Mouse (Mus musculus) frontal cortex, adult 2 months (tissue): ENCODE measurements at regions not wholly inside any gene's neighbourhood (a gene's known extent, or its start where the extent isn't known, plus 50 kb on each side); places are given as distances from the start of the nearest gene placed in this dataset.

Source experiments
- DNase-seq, 2 experiments: peaks; one replicate each; pipeline ENCODE4 v3.0.0; 2022; ENCODE audit warnings: low spot score in 1 of 2; ENCODE audit errors: extremely low spot score in 1 of 2

DNA sequence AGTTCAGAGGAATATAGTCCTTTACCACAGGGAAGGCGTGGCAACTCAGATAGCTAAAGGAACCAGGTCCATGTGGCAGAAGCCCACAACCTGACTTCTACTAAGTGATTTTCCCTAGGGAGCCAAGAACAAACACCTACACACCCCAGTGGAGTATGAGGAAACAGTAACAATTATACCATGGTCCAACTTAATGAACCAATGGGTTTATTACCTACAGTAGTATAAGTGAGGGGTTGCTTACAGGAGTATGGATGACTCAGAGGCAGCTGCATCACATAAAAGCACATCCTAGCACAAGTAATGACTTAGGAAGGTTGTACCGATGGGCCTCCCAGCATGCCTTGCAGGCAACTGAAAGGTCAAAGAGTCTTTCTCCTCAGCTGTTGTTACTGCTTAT is 98.7 kb upstream of the Cul1 start:
- no peak for DNase-seq

DNA sequence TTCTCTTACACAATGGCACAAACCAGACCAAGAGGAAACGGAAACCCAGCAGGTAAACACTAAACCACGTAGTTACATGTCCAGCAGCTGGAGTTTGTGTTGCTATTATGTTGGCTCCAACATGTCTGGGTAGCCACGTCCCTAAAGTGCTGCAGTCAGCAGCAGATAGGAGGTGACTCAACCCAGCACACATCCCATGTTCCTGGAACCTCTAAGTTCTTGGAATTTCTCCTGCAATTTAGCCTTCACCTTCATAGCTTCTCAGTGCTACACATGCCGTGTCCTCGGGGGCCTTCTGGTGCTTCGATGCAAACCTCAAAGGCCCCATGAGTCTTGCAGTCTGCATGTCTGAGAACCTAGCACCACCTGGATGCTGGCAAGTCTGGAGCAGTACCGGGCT is 97.7 kb upstream of the Cul1 start:
- DNase-seq = no peak

GRCm38 (mm10) chr6:47356500-47356899 is 96.7 kb upstream of the Cul1 start:
- DNase-seq = no peak

GRCm38 (mm10) chr6:47358686-47359085 is 94.5 kb upstream of the Cul1 start:
- DNase-seq = peak in 1 of 2 experiments; percentile 59

DNA sequence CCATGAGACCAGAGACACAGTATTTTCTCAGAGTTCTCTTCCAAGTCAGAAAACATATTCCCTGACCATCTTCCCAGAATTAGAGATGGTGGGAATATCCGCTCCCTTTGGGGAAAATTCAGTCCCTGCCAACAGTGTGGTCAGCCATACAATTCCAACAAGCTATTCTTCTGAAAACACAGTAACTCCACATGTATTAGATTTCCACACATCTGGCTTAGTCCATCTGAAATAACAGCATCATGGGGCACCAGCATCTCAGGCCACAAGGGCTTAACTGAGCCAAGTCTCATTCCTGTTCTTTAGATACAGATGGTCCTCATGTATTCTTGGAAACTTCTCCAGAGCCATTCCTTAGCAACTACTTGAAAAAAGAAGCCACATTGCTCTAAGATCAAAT is 89.2 kb upstream of the Cul1 start:
- no peak for DNase-seq

GRCm38 (mm10) chr6:47364556-47364955 is 88.6 kb upstream of the Cul1 start:
- no peak for DNase-seq

- DNase-seq = no peak
These were observed 87.2 kb upstream of the Cul1 start for GRCm38 (mm10) chr6:47365651-47366645.

DNA sequence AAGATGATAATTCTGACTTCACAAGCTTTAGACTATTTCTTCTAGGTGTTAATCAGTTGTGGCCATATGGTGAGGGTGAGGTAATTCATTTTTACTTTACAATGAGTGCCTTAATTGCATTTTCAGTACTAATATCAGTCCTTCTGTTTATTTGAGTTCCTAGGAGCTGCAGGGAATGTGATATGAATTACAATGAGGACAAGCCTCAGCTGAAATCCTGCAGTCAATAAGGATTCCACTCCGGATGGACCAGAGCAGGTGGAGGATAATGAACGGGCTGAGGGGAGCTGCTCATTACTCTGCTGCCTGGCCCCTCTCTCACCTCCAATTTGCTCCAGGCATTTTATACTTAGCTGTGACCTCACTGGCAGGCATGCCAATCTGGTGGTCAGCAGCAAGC is 85.7 kb upstream of the Cul1 start:
- DNase-seq = no peak

GRCm38 (mm10) chr6:47375705-47376104 is 77.5 kb upstream of the Cul1 start:
- no peak for DNase-seq

- no peak for DNase-seq
These were observed 71.7 kb upstream of the Cul1 start for GRCm38 (mm10) chr6:47381451-47381850.

DNA sequence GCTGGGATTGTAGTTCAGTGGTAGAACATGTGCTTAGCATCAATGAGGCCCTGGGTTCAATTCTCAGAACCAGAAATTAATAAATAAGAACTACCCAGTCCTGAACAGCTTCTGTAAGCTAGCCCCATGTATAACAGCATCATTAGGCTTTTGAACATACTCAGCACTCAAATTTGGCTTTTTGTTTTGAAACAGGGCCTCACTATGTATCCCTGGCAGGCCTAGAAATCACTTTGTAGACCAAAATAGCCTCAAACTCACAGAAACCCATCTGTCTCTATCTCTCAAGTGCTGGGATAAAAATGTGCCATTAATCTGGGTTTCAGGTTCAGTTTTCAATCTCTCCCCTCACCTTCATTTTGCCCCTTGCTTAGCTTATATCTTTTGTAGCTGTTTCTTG is 66.6 kb upstream of the Cul1 start:
- DNase-seq = peak in 1 of 2 experiments; percentile 18

GRCm38 (mm10) chr6:47389908-47390307 is 63.3 kb upstream of the Cul1 start:
- no peak for DNase-seq

GRCm38 (mm10) chr6:47390436-47391002 is 62.7 kb upstream of the Cul1 start:
- peak; percentile 64 to 74 for DNase-seq

DNA sequence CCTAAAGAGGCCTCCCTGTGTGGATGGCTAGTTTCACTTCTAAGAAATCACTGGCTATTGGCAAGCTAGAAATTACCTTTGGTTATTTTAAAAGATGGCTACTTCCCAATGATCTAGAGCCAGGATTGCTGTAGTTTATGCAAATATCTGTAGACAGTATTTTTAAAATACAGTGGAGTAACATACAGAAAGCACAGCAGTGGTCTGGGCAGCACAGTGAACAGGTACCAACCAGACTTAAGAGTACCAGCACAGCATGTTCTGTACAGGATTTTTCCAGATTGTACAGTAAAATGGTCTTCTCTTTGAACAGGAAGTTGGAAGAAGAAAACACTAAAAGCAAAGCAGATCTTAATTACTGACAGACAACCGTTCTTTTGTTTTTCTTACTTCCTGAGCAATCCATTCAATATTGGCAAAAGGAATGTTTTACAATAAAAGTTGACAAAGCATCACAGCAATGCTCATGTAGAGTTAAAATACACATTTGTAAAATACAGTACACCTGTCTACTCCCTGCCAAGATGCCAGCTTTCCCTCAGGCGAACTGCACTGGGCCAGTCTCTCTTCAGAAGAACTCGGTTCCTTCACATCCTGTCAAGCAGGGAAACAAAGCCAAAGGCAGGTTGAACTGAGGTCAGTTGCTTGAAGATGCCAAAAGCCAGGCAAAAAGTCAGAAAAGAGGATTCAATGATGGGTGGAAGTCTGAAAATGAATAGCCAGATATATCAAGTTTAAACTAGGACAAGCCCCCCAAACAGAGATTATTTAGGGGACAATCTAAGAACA is 62.0 kb upstream of the Cul1 start:
- no peak for DNase-seq

- DNase-seq = peak in 1 of 2 experiments; percentile 26
These were observed 57.5 kb upstream of the Cul1 start for GRCm38 (mm10) chr6:47395465-47396337.
